Mouse (Mus musculus): Measurements from ENCODE around the gene Syvn1. TPM values are rescaled to one million over a fixed set of nuclear protein-coding genes. Genes with fewer than 3 reads are reported as not detected.

Gene Syvn1
- polyA plus RNA-seq, 1 experiment from 2014 or later, result 30.8 TPM

DNA sequence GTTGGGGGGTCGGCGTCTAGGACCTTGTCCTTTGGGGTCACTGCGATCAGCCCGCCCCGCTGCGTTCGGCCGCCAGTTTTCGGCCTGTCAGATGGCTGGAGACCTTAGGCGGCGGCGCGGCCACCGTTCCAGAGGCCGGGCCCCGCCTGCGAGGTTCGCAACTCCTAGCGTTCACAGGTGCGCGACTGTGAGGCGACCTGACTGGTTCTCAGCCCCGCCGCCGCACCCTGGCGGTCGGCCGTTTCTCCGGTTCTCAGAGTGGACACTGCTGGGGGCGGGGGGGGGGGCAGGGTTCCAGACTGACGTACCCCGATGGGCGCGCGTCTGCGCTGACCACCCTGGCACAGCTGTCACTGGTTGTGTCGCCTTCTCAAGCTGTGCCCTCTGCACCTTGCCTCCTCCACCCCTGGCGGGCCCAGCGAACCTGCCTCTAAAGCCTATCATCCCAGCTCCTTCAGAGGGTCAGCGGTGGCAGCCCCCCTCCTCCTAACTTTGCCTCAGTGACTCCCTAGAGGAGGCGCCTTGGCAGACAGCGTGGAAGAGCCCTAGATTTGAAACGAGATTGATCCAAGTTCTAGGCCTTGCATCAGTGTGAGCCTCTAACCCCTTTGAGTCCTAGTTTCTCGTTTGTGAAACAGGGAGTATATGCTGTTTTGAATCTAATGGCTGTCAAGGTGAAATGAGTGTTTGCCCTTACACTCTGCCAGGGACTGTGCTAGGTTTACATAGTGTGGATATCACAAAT, 950 bp downstream of the Syvn1 start:
- WGBS, result 3% methylated on average over 40 of the region's 44 CpGs
- DNase-seq (ENCODE audit: extremely low spot score, low spot score), result no peak
- Histone ChIP-seq H3K9me3 (no peaks in the 10 kb centered on the region), H3K4me1 (peaks cover 29% of the 10 kb centered on the region), H3K27me3 (ENCODE audit: poor library complexity, severe bottlenecking) (no peaks in the 10 kb centered on the region), H3K4me3 (peak overlapping the region; percentile 97), H3K27ac (peak overlapping the region; percentile 99), H3K36me3 (replicated peaks) (peaks cover 55% of the 10 kb centered on the region)

DNA sequence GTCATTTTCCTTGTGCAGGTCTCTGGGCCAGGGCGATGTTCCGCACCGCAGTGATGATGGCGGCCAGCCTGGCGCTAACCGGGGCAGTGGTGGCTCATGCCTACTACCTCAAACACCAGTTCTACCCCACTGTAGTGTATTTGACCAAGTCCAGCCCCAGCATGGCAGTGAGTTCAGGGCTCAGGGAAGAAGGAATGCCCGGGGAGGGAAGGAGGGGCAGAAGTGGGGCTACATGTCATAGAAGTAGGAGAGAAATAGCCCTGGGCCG, 1.5 kb downstream of the Syvn1 start:
- Histone ChIP-seq H3K27me3 (ENCODE audit: poor library complexity, severe bottlenecking) (no peaks in the 10 kb centered on the region), H3K4me3 (peak overlapping the region; percentile 97), H3K27ac (peak overlapping the region; percentile 99), H3K9me3 (no peaks in the 10 kb centered on the region), H3K36me3 (replicated peaks) (peaks cover 57% of the 10 kb centered on the region), H3K4me1 (peaks cover 29% of the 10 kb centered on the region)
- DNase-seq (ENCODE audit: extremely low spot score, low spot score), result no peak
- 89% methylated on average over 8 of the region's 8 CpGs for WGBS

DNA sequence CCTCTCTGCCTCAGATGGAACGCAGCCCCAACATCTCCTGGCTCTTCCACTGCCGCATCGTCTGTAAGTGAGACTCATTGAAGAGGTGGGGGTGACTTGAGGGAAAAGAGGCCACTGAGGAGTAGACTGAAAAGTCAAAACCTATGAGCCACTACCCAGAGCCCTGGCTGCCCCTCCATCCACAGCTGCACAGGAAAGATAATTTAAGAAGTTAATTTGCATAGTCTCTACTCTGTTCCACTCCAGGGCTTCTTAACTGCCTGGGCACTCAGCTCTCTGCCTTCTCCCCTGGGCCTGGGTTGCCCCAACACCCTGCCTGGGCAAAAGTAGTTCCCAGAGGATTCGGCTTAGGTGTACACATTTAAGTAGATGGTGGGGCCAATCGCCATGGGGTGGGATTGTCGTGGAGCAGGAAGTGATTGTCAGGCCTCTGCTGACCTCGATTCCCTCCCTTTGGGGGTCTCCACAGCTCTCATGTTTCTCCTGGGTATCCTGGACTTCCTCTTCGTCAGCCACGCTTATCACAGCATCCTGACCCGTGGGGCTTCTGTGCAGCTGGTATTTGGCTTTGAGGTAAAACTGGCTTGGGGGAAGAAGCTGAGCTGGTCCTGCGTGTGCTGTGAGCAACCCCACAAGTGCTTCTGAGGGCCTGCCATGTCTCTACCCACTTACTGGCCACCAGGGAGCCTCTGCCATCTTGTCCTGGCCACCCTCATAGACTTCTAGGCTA, 2.5 kb downstream of the Syvn1 start:
- H3K27ac ChIP-seq, result no peak overlapping the region
- DNase-seq (ENCODE audit: extremely low spot score, low spot score), result no peak
- H3K9me3 ChIP-seq, result no peaks in the 10 kb centered on the region
- H3K27me3 ChIP-seq (ENCODE audit: poor library complexity, severe bottlenecking), result no peaks in the 10 kb centered on the region
- peak overlapping the region; percentile 9; the same call in 1 of the 2 replicates for H3K4me3 ChIP-seq
- peaks cover 29% of the 10 kb centered on the region for H3K4me1 ChIP-seq
- 94% methylated on average over 11 of the region's 11 CpGs for WGBS
- peaks cover 65% of the 10 kb centered on the region for H3K36me3 ChIP-seq (replicated peaks)

GRCm38 (mm10) chr19:6052516-6052915, 6.1 kb downstream of the Syvn1 start:
- no peak for DNase-seq (ENCODE audit: extremely low spot score, low spot score)
- 86% methylated on average over 7 of the region's 7 CpGs for WGBS
- Histone ChIP-seq H3K4me1 (peaks cover 26% of the 10 kb centered on the region), H3K27me3 (ENCODE audit: poor library complexity, severe bottlenecking) (no peaks in the 10 kb centered on the region), H3K36me3 (replicated peaks) (peaks cover 87% of the 10 kb centered on the region), H3K4me3 (peak overlapping the region; percentile 8; the same call in 1 of the 2 replicates), H3K9me3 (no peaks in the 10 kb centered on the region), H3K27ac (no peak overlapping the region)

- H3K27me3 ChIP-seq (ENCODE audit: poor library complexity, severe bottlenecking), result no peaks in the 10 kb centered on the region
- no peak overlapping the region for H3K4me3 ChIP-seq
- H3K9me3 ChIP-seq, result no peaks in the 10 kb centered on the region
- no peak for DNase-seq (ENCODE audit: extremely low spot score, low spot score)
- no peak overlapping the region for H3K27ac ChIP-seq
- H3K36me3 ChIP-seq (replicated peaks), result peaks cover 79% of the 10 kb centered on the region
- WGBS, result 88% methylated on average over 5 of the region's 5 CpGs
- H3K4me1 ChIP-seq, result peaks cover 23% of the 10 kb centered on the region
These were observed 7.9 kb downstream of the Syvn1 start for GRCm38 (mm10) chr19:6054296-6054695.

GRCm38 (mm10) chr19:6056696-6057095, 10.3 kb downstream of the Syvn1 start:
- no peak for DNase-seq (ENCODE audit: extremely low spot score, low spot score)
- Histone ChIP-seq H3K36me3 (replicated peaks) (peaks cover 68% of the 10 kb centered on the region), H3K9me3 (no peaks in the 10 kb centered on the region), H3K27ac (peak overlapping the region; percentile 98; the same call in 1 of the 2 replicates), H3K4me3 (peak overlapping the region; percentile 85), H3K27me3 (ENCODE audit: poor library complexity, severe bottlenecking) (no peaks in the 10 kb centered on the region), H3K4me1 (peaks cover 34% of the 10 kb centered on the region)
- WGBS, result 68% methylated on average over 4 of the region's 4 CpGs

- peak within 1 kb of the TSS; percentile 98 for H3K27ac ChIP-seq
- peaks cover 42% of the 10 kb centered on the region for H3K4me1 ChIP-seq
- H3K36me3 ChIP-seq (replicated peaks), result peaks cover 60% of the 10 kb centered on the region
- H3K27me3 ChIP-seq (ENCODE audit: poor library complexity, severe bottlenecking), result no peaks in the 10 kb centered on the region
- under 1% methylated on average over 60 of the region's 63 CpGs for WGBS
- peak within 1 kb of the TSS; percentile 85 for H3K4me3 ChIP-seq
- DNase-seq (ENCODE audit: extremely low spot score, low spot score), result peak; percentile 98
- no peaks in the 10 kb centered on the region for H3K9me3 ChIP-seq
These were observed 11.1 kb downstream of the Syvn1 start, which contains the start of the genes Mrpl49 and Fau for GRCm38 (mm10) chr19:6057313-6058096. TSS of gene Mrpl49 (minus strand) at chr19:6057785. TSS of gene Fau (plus strand) at chr19:6057844.

GRCm38 (mm10) chr19:6058513-6058912, 12.1 kb downstream of the Syvn1 start:
- Histone ChIP-seq H3K27ac (peak overlapping the region; percentile 98), H3K36me3 (replicated peaks) (peaks cover 58% of the 10 kb centered on the region)
- WGBS, result 41% methylated on average over 5 of the region's 5 CpGs

DNA sequence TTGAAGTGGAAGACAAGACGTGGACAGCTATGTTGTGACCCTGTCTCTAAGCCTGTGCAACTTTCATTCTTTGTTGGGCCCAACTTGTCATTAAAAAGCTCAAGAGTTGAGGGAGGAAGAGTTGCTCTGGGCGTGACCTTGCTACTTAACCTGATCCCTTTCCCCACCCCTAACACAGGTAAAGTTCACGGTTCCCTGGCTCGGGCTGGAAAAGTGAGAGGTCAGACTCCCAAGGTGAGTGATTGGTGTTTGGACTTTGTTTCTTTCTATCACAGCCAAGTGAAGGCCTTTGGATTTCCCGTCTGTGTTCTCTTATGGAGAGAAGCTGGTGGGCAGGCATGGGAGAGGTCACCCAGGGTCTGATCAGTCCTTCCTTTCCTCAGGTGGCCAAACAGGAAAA, 12.6 kb downstream of the Syvn1 start:
- Histone ChIP-seq H3K9me3 (no peaks in the 10 kb centered on the region), H3K27ac (no peak overlapping the region), H3K4me1 (peaks cover 49% of the 10 kb centered on the region), H3K27me3 (ENCODE audit: poor library complexity, severe bottlenecking) (no peaks in the 10 kb centered on the region), H3K4me3 (peak overlapping the region; percentile 85), H3K36me3 (replicated peaks) (peaks cover 58% of the 10 kb centered on the region)
- no peak for DNase-seq (ENCODE audit: extremely low spot score, low spot score)
- 86% methylated on average over 5 of the region's 5 CpGs for WGBS

More at GRCm38 (mm10) chr19:6058513-6058912, 12.1 kb downstream of the Syvn1 start:
- no peak for DNase-seq (ENCODE audit: extremely low spot score, low spot score)
- Histone ChIP-seq H3K9me3 (no peaks in the 10 kb centered on the region), H3K4me1 (peaks cover 49% of the 10 kb centered on the region), H3K4me3 (peak overlapping the region; percentile 85), H3K27me3 (ENCODE audit: poor library complexity, severe bottlenecking) (no peaks in the 10 kb centered on the region)

- H3K4me1 ChIP-seq, result peaks cover 54% of the 10 kb centered on the region
- peak; percentile 94 for DNase-seq (ENCODE audit: extremely low spot score, low spot score)
- H3K9me3 ChIP-seq, result no peaks in the 10 kb centered on the region
- H3K27ac ChIP-seq, result peak within 1 kb of the TSS; percentile 92
- WGBS, result under 1% methylated on average over 58 of the region's 58 CpGs
- peak within 1 kb of the TSS; percentile 70 for H3K4me3 ChIP-seq
- H3K27me3 ChIP-seq (ENCODE audit: poor library complexity, severe bottlenecking), result no peaks in the 10 kb centered on the region
- peaks cover 40% of the 10 kb centered on the region for H3K36me3 ChIP-seq (replicated peaks)
These were observed 14.7 kb downstream of the Syvn1 start, which contains the start of gene Znhit2 for GRCm38 (mm10) chr19:6061021-6061533. TSS of gene Znhit2 (plus strand) at chr19:6061192.

- peak; percentile 50 for DNase-seq (ENCODE audit: extremely low spot score, low spot score)
- H3K4me3 ChIP-seq, result peak overlapping the region; percentile 70
- H3K9me3 ChIP-seq, result no peaks in the 10 kb centered on the region
- H3K27ac ChIP-seq, result peak overlapping the region; percentile 92
- no peaks in the 10 kb centered on the region for H3K27me3 ChIP-seq (ENCODE audit: poor library complexity, severe bottlenecking)
- WGBS, result 4% methylated on average over 44 of the region's 44 CpGs
- H3K36me3 ChIP-seq (replicated peaks), result peaks cover 37% of the 10 kb centered on the region
- H3K4me1 ChIP-seq, result peaks cover 54% of the 10 kb centered on the region
These were observed 15.4 kb downstream of the Syvn1 start for GRCm38 (mm10) chr19:6061641-6062302.

GRCm38 (mm10) chr19:6062418-6062817, 16.0 kb downstream of the Syvn1 start:
- no peaks in the 10 kb centered on the region for H3K9me3 ChIP-seq
- DNase-seq (ENCODE audit: extremely low spot score, low spot score), result no peak
- no peaks in the 10 kb centered on the region for H3K27me3 ChIP-seq (ENCODE audit: poor library complexity, severe bottlenecking)
- H3K4me3 ChIP-seq, result peak overlapping the region; percentile 70
- H3K27ac ChIP-seq, result peak overlapping the region; percentile 92
- 82% methylated on average over 5 of the region's 5 CpGs for WGBS
- H3K36me3 ChIP-seq (replicated peaks), result peaks cover 37% of the 10 kb centered on the region
- H3K4me1 ChIP-seq, result peaks cover 56% of the 10 kb centered on the region

All from forebrain, embryonic 10.5 days (tissue).